Mouse (Mus musculus): ENCODE results near the gene Gm17334.

Gm17334 gene

DNA sequence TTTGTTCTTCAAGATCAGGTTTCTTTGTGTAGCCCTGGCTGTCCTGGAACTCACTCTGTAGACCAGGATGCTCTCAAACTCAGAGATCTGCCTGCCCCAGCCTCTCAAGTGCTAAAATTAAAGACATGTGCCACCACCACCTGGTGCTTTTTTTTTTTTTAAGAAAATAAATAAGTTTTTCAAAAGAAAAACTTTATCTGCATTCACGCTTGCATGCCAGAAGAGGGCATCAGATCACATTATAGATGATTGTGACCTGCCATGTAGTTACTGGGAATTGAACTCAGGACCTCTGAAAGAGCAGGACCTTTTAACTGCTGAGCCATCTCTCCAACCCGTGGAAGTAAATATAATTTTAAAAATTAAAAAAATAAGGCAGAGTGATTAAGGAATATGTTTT lies 27.7 kb downstream of the Gm17334 start:
- DNase-seq (ENCODE audit: low spot score) = no peak

DNA sequence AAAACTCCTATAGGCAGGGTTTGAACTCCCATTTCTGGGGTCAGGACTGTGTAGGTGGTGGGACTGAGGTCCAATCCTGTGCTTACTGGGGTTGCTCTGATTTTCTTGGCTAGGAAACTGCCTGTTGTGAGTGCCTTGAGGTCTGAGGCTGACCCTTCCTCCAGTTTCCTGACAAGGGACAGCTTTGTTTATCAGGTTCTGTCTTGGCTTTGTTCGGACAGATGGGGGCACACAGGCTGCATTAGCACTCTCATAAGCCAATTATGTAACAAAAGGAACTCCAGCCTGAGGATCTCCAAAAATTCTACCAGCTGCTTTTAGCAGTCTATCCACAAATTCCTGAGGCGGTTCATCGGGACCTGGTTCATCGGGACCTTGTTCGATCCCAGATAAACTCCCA lies 30.6 kb downstream of the Gm17334 start:
- peak; percentile 35 for DNase-seq (ENCODE audit: low spot score)

DNA sequence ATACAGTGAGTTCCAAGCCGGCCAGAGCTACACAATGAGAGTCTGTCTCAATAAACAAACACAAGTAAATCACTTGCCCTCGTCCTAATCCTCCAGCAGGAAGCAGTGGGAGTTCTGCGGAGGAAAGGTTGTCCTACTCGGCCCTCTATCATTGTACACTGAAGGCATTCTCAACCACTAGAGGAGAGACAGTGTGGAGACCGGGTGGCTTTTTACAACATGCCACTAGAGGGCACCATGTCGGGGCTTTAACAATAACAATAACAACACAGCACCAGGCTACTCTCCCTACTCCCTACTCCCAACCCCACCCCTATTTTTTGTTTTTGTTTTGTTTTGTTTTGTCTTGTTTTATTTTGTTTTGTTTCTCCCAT lies 35.4 kb downstream of the Gm17334 start:
- peak; percentile 64 for DNase-seq (ENCODE audit: low spot score)

DNA sequence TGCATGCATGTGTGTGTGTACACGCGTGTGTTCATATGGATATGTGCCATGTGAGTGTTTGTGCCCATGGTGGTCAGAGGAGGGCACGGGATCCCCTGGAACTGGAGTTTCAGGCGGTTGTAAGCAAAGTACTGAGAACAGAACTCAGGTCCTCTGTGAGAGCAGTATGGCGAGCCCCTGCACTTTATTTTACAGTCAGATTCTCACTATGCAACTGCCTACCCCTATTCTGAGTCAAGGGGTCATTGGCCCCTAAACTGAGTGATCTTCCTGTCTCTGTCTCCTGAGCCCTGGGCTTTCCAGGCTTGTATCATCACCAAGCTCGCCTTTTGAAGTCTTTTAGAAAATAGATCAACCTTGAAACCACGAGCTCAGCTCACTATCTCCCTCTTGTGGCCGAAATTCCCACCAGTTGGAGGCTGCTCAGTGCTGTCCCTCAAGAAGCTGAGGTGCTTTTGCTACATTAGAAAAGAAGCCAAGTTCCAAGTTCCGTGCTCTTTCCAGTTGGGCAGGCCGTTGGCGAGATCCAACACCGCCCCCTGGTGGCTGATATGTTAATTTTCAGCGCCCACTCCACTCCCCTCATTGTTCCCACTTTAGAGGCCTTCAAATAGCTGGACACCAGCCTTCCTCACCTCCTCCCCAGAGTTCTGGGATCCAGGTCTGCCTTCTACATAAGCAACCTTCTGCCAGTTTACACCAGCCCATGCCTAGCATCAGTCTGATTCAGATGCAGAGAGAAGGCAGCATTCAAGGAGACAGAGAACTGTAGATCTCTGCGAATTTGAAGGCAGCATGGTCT lies 36.0 kb downstream of the Gm17334 start:
- DNase-seq (ENCODE audit: low spot score) = peak; percentile 85

DNA sequence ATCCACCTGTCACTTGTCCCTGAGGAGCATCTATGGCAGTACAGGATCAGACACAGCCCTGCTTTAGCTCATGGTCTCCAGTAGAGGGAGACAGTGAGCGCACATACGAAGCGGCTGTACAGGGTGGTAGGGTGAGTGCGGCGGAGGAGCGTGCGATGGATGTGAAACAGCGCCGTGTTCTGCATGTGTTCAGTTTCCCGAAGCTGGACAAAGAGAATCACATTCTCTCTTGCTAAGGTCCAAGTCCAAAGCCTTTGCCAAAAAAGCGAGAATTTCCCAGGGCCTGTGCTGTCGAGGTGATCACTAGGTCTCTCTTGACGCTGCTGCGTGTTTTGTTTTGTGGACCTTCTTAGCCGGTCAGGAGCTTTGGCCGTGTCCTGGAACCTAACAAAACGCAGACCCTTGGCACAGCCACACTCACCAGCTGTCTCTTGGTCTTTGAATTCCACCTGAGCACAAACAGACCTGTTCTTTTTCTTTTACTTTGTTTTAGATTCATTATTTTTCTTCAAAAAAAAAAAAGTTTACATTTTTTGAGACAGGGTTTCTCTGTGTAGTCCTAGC lies 37.2 kb downstream of the Gm17334 start:
- DNase-seq (ENCODE audit: low spot score) = peak; percentile 89

DNA sequence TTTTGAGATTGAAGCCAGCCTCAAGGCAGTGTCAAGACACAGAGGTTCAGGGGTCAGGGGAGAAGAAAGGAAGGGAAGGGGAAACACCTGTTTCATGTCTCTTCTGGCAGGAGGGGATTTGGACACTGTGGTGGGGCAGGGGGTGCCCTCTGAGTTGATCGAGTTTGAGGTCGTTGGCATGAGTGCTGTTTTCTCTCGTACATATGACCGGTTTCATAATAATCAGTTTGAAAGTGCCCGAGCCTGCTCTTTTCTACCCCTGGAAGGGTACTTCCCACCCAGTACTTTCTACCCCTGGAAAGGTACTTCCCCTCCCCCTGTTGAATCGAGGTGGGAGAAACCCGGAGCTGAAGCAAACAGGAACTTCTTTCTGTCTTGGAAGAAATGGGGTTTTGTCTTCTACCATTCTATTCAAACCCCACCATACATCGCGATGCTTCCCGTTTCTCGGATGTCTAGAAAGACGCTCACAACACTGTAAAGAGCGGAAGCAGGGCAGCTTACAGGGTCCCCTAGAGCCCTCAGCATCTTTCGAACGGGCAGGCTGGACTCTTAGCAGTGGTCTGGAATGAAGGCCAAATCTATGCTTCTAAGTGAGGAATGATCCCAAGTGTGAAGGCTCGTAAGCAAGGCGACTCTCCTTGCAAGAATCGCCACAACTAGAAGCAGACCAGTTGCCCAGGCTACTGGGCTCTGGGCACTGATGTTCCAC lies 37.9 kb downstream of the Gm17334 start:
- DNase-seq (ENCODE audit: low spot score) = no peak

DNA sequence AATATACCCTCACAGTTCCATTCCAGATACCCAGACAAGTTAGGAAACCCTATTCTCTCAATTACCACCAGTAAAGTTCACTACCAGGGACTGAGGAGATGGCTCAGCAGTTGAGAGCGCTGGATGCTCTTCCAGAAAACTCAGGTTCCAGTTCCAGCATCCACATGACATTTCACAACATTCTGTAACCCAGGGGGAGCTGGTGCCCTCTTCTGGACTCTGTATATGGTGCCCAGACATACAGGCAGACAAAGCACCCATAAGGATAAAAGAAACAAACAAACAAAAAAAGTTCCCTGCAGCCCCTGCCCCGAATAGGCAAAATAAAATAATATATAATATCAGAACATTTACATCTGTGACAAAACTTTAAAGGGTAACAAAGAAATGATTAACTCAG lies 38.6 kb downstream of the Gm17334 start:
- DNase-seq (ENCODE audit: low spot score) = no peak

DNA sequence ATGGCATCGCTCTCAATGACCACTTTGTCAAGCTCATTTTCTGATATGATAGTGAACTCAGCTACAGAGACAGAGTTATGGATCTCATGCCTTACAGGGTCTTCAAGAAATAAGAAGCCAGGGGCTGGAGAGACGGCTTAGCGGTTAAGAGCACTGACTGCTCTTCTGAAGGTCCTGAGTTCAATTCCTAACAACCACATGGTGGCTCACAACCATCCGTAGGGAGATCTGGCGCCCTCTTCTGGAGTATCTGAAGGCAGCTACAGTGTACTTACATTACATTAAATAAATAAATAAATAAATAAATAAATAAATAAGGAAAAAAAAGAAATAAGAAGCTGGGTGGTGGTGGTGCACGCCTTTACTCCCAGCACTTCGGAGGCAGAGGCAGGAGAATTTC lies 39.2 kb downstream of the Gm17334 start:
- DNase-seq (ENCODE audit: low spot score) = no peak

DNA sequence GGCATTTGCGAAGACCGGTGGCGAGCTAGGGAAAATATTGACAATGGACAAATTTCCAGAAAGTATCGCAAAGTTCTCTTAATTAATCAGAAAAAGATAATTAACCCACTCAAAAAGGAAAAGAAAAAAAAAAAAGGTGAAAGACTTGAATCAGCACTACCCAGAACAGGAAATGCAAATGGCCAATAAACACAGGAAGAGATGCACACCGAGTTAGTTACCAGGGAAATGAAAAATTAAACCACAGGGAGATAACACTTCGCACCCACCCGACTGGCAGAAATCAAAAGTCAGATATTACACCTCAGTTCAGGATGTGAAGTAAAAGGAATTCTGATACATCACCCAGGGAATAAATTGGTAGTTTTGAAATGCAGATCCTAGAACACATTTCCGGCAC lies 40.7 kb downstream of the Gm17334 start:
- no peak for DNase-seq (ENCODE audit: low spot score)

DNA sequence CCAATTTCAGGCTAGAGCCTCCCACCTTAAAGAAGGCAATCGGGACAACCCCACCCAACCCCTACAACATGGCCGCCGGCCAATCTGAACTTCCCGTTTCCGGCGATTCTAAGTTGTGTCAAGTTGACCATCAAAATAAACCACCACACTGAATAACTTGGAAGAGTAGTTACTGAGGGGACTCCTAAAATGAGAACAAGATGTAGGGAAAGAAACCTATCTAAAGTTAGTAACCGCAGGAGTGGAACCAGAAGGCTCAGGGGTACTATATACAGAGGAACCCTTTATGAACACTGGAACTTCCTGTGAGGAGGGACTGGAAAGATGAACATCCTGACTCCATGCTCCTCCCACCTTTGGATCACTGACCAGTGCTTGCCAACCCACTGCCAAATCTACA lies 41.5 kb downstream of the Gm17334 start:
- no peak for DNase-seq (ENCODE audit: low spot score)
